Mouse (Mus musculus) heart, adult 2 months (tissue): ENCODE data around the gene Prph.

Experiments
- CTCF ChIP-seq: fragments of 200-600 bp; IDR thresholded peaks from 2 replicates; pipeline ENCODE4 v1.8.1; 2022; ENCODE audit warnings: antibody characterized with exemption, mild to moderate bottlenecking, moderate library complexity
- POLR2A ChIP-seq: fragments of 200-500 bp; IDR thresholded peaks from 2 replicates; pipeline ENCODE4 v1.6.1; 2011; ENCODE audit warnings: mild to moderate bottlenecking, low read depth, low read length, control low read depth; ENCODE audit not compliant: insufficient read depth

- no peak for TF ChIP-seq POLR2A
- TF ChIP-seq CTCF, result no peak
Observed at GRCm38 (mm10) chr15:99038797-99039196, 16.2 kb upstream of the Prph start.
